Mouse (Mus musculus) C2C12 (cell line): Measurements from ENCODE around the gene Sec24d.

Source experiments
- CTCF ChIP-seq: IDR thresholded peaks from one replicate; pipeline ENCODE4 v1.5.1; 2011; ENCODE audit not compliant: control insufficient read depth, insufficient read depth, insufficient read length
- USF1 ChIP-seq: IDR thresholded peaks from one replicate; pipeline ENCODE4 v1.6.1; 2011; ENCODE audit warnings: low read depth, mild to moderate bottlenecking, control low read depth, moderate library complexity

DNA sequence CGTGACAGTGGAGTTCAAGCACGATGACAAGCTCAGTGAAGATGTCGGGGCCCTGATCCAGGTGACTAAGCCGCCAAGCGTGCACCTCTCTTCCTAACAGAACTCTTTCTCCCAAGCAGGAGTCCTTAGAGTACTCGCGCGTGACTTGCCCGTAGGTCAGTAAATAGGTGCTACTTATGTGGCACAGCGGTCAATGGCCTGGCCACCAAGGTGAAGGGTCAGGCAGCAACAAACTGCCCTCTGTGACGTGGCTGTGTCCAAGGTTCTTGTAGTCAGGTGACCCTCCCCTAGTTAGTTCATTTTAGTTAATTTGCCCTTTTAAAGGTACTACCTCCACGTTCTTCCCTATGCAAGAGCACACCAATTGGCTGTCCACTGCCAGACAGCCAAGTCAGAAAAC lies 86.4 kb downstream of the Sec24d start:
- TF ChIP-seq CTCF (no peak), USF1 (no peak)
